Mouse (Mus musculus): Measurements from ENCODE around the gene Cts3.
"Not testable (repeated sequence)": the region's sequence is repeated elsewhere in the genome, so short reads cannot be mapped to it uniquely, and the experiment has no call there.

The Cts3 gene

DNA sequence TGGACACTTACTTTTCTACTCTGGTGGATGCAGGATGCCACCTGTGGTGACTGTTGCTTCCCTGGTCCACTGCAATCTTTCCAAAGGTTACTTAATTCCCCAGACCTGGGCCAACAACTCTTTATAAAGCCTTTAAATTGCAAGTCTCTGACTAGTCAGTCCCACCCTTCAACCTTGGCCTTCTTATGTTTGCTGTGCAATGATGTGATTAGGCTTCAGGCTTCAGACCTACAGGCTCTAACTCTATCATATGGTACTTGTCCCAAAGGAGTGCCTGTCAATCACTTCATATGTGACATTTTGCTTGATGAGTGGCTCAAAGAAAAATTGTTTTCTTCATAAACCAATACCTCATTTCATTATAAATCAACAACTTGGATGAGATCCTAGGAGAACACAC, at the start of gene Cts3:
Gene Cts3 (minus strand): TSS at position 101 of the 400 bp plus-strand sequence.
- DNase-seq = no peak

- not testable (repeated sequence) for DNase-seq
Observed at GRCm38 (mm10) chr13:61568074-61568473, 1.9 kb downstream of the Cts3 start, which contains the start of gene Gm49352. Gene Gm49352, minus strand, starts transcription at chr13:61568174.

- no peak for DNase-seq
Observed at GRCm38 (mm10) chr13:61541631-61542030, 28.3 kb downstream of the Cts3 start, which contains the start of gene Ctsm. Gene Ctsm, minus strand, starts transcription at chr13:61541839.

All from cerebellum, adult 9-11 months (tissue).